ENCODE assay signal across 8 mouse cellular contexts in genomic region chr8:71728240-71728785, GRCm38 (mm10). TPM values are rescaled to one million over a fixed set of nuclear protein-coding genes. Genes with fewer than 3 reads are reported as not detected.
DNase-seq lines count a peak whose midpoint lies in the region; ATAC-seq and TF ChIP-seq lines count a peak whose summit lies in the region.

No protein-coding gene starts in this region.

- DNase-seq in lung, embryonic 14.5 days = peak; percentile 47
- no peak for DNase-seq in lung, postnatal 14 days
- no peak for DNase-seq in ovary, postnatal 10 days (ENCODE audit: low spot score)
- no peak for DNase-seq in spleen, adult 18-20 months

- 7% methylated on average over 20 of the region's 21 CpGs for WGBS in lung, embryonic 14.5 days
- 6% methylated on average over 20 of the region's 21 CpGs for WGBS in intestine, postnatal 0 days
- 6% methylated on average over 19 of the region's 21 CpGs for WGBS in midbrain, embryonic 13.5 days

- peak; percentile 45; the same call in 1 of the 2 replicates for ATAC-seq in lung, embryonic 14.5 days (ENCODE audit: insufficient read depth)
- no peak for ATAC-seq in intestine, postnatal 0 days
- peak; percentile 37 for ATAC-seq in midbrain, embryonic 13.5 days

- H3K9ac ChIP-seq in lung, embryonic 14.5 days = no peak overlapping the region
- H3K9ac ChIP-seq in intestine, postnatal 0 days (ENCODE audit: low read depth, low read length) = peak overlapping the region; percentile 34; the same call in 1 of the 2 replicates
- peak overlapping the region; percentile 44 for H3K9ac ChIP-seq in midbrain, embryonic 13.5 days (replicated peaks)

- H3K27me3 ChIP-seq in lung, embryonic 14.5 days (ENCODE audit: insufficient read depth, low read length) = peaks cover 26% of the 10 kb centered on the region
- H3K27me3 ChIP-seq in erythroblast, embryonic 14.5 days (ENCODE audit: control insufficient read depth) = peaks cover 42% of the 10 kb centered on the region
- peaks cover 9% of the 10 kb centered on the region; the same call in 1 of the 2 replicates for H3K27me3 ChIP-seq in intestine, postnatal 0 days (replicated peaks; ENCODE audit: control insufficient read depth, insufficient read depth, low read length)
- no peaks in the 10 kb centered on the region; the same call in 1 of the 2 replicates for H3K27me3 ChIP-seq in midbrain, embryonic 13.5 days

- H3K4me2 ChIP-seq in lung, embryonic 14.5 days = peak overlapping the region; percentile 58
- H3K4me2 ChIP-seq in intestine, postnatal 0 days (replicated peaks; ENCODE audit: low read depth) = peak overlapping the region; percentile 65
- H3K4me2 ChIP-seq in midbrain, embryonic 13.5 days (replicated peaks) = peak overlapping the region; percentile 59

- TF ChIP-seq CTCF in lung, embryonic 14.5 days (IDR thresholded peaks at IDR 0.05; ENCODE audit: low read depth) = no peak
- TF ChIP-seq CTCF in intestine, postnatal 0 days (IDR thresholded peaks at IDR 0.05; ENCODE audit: low read depth) = no peak

- H3K27ac ChIP-seq in lung, embryonic 14.5 days (ENCODE audit: low read depth) = no peak overlapping the region
- no peak overlapping the region for H3K27ac ChIP-seq in brown adipose tissue, adult 24 weeks (replicated peaks; ENCODE audit: low read depth, low read length)
- no peak overlapping the region for H3K27ac ChIP-seq in intestine, postnatal 0 days (ENCODE audit: low read depth, low read length)
- H3K27ac ChIP-seq in midbrain, embryonic 13.5 days = peak overlapping the region; percentile 66

- no peaks in the 10 kb centered on the region for H3K36me3 ChIP-seq in lung, embryonic 14.5 days (ENCODE audit: insufficient read depth)
- no peaks in the 10 kb centered on the region for H3K36me3 ChIP-seq in erythroblast, embryonic 14.5 days (ENCODE audit: control insufficient read depth)
- H3K36me3 ChIP-seq in intestine, postnatal 0 days (ENCODE audit: control insufficient read depth, insufficient read depth) = no peaks in the 10 kb centered on the region
- H3K36me3 ChIP-seq in midbrain, embryonic 13.5 days = no peaks in the 10 kb centered on the region

- no peaks in the 10 kb centered on the region for H3K9me3 ChIP-seq in lung, embryonic 14.5 days (ENCODE audit: low read depth, low read length)
- H3K9me3 ChIP-seq in erythroblast, embryonic 14.5 days (ENCODE audit: control insufficient read depth, low read length) = no peaks in the 10 kb centered on the region
- H3K9me3 ChIP-seq in intestine, postnatal 0 days (ENCODE audit: control insufficient read depth) = no peaks in the 10 kb centered on the region
- no peaks in the 10 kb centered on the region for H3K9me3 ChIP-seq in midbrain, embryonic 13.5 days

- H3K4me1 ChIP-seq in lung, embryonic 14.5 days (ENCODE audit: insufficient read depth) = 0 out of 2 replicates have a peak, but pooled peaks cover 5% of the 10 kb centered on the region
- no peaks in the 10 kb centered on the region for H3K4me1 ChIP-seq in brown adipose tissue, adult 24 weeks (ENCODE audit: control insufficient read depth, insufficient read depth, insufficient read length, low read length)
- peaks cover 48% of the 10 kb centered on the region for H3K4me1 ChIP-seq in erythroblast, embryonic 14.5 days (ENCODE audit: control insufficient read depth)
- H3K4me1 ChIP-seq in intestine, postnatal 0 days (replicated peaks; ENCODE audit: control insufficient read depth, insufficient read depth, low read length) = 0 out of 2 replicates have a peak, but pooled peaks cover 5% of the 10 kb centered on the region
- peaks cover 36% of the 10 kb centered on the region for H3K4me1 ChIP-seq in midbrain, embryonic 13.5 days (replicated peaks)

- H3K4me3 ChIP-seq in lung, embryonic 14.5 days (ENCODE audit: low read depth, low read length) = peak overlapping the region; percentile 14; the same call in 1 of the 2 replicates
- H3K4me3 ChIP-seq in brown adipose tissue, adult 24 weeks (ENCODE audit: insufficient read depth, low read depth, low read length) = peak overlapping the region; percentile 50
- H3K4me3 ChIP-seq in erythroblast, embryonic 14.5 days (replicated peaks) = peak overlapping the region; percentile 44
- H3K4me3 ChIP-seq in intestine, postnatal 0 days (ENCODE audit: low read depth, low read length) = peak overlapping the region; percentile 26
- peak overlapping the region; percentile 31 for H3K4me3 ChIP-seq in midbrain, embryonic 13.5 days (replicated peaks)

RNA-seq across cellular contexts. Expression of gene Fcho1, which starts 2.8 kb away (rescaled TPM):
- polyA plus RNA-seq in lung, embryonic 14.5 days (2014; fragmentation: Nextera tagmentation; extraction: Ambion mirVana) = 3.9 and 4.5 TPM in 2 replicates
- not detected in 2 replicates for polyA plus RNA-seq in brown adipose tissue, adult 24 weeks (2012; ENCODE audit: insufficient read depth, insufficient read length, missing spikeins)
- 14.2 and 14.6 TPM in 2 replicates for polyA plus RNA-seq in erythroblast, embryonic 14.5 days (2012)
- 2.2 and 2.5 TPM in 2 replicates for polyA plus RNA-seq in intestine, postnatal 0 days (2015; fragmentation: Nextera tagmentation; extraction: Ambion mirVana)
- polyA plus RNA-seq in midbrain, embryonic 13.5 days (2015; fragmentation: Nextera tagmentation; extraction: Ambion mirVana) = 63.9 and 65.5 TPM in 2 replicates

RNA-seq across cellular contexts. Expression of gene B3gnt3, which starts 26.7 kb away (rescaled TPM):
- polyA plus RNA-seq in lung, embryonic 14.5 days (2014; fragmentation: Nextera tagmentation; extraction: Ambion mirVana) = 2.1 and 2.3 TPM in 2 replicates
- 1.5 and 2.8 TPM in 2 replicates for polyA plus RNA-seq in brown adipose tissue, adult 24 weeks (2012; ENCODE audit: insufficient read depth, insufficient read length, missing spikeins)
- polyA plus RNA-seq in erythroblast, embryonic 14.5 days (2012) = 3.4 and 3.7 TPM in 2 replicates
- polyA plus RNA-seq in intestine, postnatal 0 days (2015; fragmentation: Nextera tagmentation; extraction: Ambion mirVana) = 30.5 and 33.5 TPM in 2 replicates
- 0.28 and 0.31 TPM in 2 replicates for polyA plus RNA-seq in midbrain, embryonic 13.5 days (2015; fragmentation: Nextera tagmentation; extraction: Ambion mirVana)

RNA-seq across cellular contexts. Expression of gene Insl3, which starts 39.3 kb away (rescaled TPM):
- 0.87 and 1.0 TPM in 2 replicates for polyA plus RNA-seq in lung, embryonic 14.5 days (2014; fragmentation: Nextera tagmentation; extraction: Ambion mirVana)
- 2.5 and 5.9 TPM in 2 replicates for polyA plus RNA-seq in brown adipose tissue, adult 24 weeks (2012; ENCODE audit: insufficient read depth, insufficient read length, missing spikeins)
- 0.36 and 0.75 TPM in 2 replicates for polyA plus RNA-seq in erythroblast, embryonic 14.5 days (2012)
- 2.5 and 3.0 TPM in 2 replicates for polyA plus RNA-seq in intestine, postnatal 0 days (2015; fragmentation: Nextera tagmentation; extraction: Ambion mirVana)
- polyA plus RNA-seq in midbrain, embryonic 13.5 days (2015; fragmentation: Nextera tagmentation; extraction: Ambion mirVana) = 0.70 and 0.79 TPM in 2 replicates

RNA-seq across cellular contexts. Expression of gene Jak3, which starts 52.2 kb away (rescaled TPM):
- polyA plus RNA-seq in lung, embryonic 14.5 days (2014; fragmentation: Nextera tagmentation; extraction: Ambion mirVana) = 7.2 and 7.8 TPM in 2 replicates
- polyA plus RNA-seq in brown adipose tissue, adult 24 weeks (2012; ENCODE audit: insufficient read depth, insufficient read length, missing spikeins) = 13.9 and 14.6 TPM in 2 replicates
- 1.5 TPM in 2 replicates for polyA plus RNA-seq in erythroblast, embryonic 14.5 days (2012)
- 5.7 and 6.8 TPM in 2 replicates for polyA plus RNA-seq in intestine, postnatal 0 days (2015; fragmentation: Nextera tagmentation; extraction: Ambion mirVana)
- 2.5 and 2.7 TPM in 2 replicates for polyA plus RNA-seq in midbrain, embryonic 13.5 days (2015; fragmentation: Nextera tagmentation; extraction: Ambion mirVana)

RNA-seq across cellular contexts. Expression of gene Unc13a, which starts 56.8 kb away (rescaled TPM):
- polyA plus RNA-seq in lung, embryonic 14.5 days (2014; fragmentation: Nextera tagmentation; extraction: Ambion mirVana) = 0.46 and 0.64 TPM in 2 replicates
- 0.32 and 1.6 TPM in 2 replicates for polyA plus RNA-seq in brown adipose tissue, adult 24 weeks (2012; ENCODE audit: insufficient read depth, insufficient read length, missing spikeins)
- 0.01 TPM in 1 of 2 replicates, not detected in the other for polyA plus RNA-seq in erythroblast, embryonic 14.5 days (2012)
- polyA plus RNA-seq in intestine, postnatal 0 days (2015; fragmentation: Nextera tagmentation; extraction: Ambion mirVana) = 0.60 and 0.72 TPM in 2 replicates
- polyA plus RNA-seq in midbrain, embryonic 13.5 days (2015; fragmentation: Nextera tagmentation; extraction: Ambion mirVana) = 17.1 and 18.5 TPM in 2 replicates
